Mouse (Mus musculus): ENCODE measurements around the gene Klf5. TPM values are rescaled to one million over a fixed set of nuclear protein-coding genes. Genes with fewer than 3 reads are reported as not detected.

The Klf5 gene
- polyA plus RNA-seq, 1 experiment from 2014 or later: 3.5 TPM

DNA sequence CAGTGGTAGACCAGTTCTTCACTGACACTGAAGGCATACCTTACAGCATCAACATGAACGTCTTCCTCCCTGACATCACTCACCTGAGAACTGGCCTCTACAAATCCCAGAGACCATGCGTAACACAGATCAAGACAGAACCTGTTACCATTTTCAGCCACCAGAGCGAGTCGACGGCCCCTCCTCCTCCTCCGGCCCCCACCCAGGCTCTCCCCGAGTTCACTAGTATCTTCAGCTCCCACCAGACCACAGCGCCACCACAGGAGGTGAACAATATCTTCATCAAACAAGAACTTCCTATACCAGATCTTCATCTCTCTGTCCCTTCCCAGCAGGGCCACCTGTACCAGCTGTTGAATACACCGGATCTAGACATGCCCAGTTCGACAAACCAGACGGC is 3.0 kb downstream of the Klf5 start:
- peaks cover 2% of the 10 kb centered on the region; the same call in 1 of the 2 replicates for H3K4me1 ChIP-seq (replicated peaks; ENCODE audit: control insufficient read depth, insufficient read depth, low read length)
- H3K9ac ChIP-seq (ENCODE audit: low read depth, low read length): no peak overlapping the region
- ATAC-seq (replicated peaks; ENCODE audit: low FRiP score): no peak
- H3K9me3 ChIP-seq (ENCODE audit: control insufficient read depth, low read length): no peaks in the 10 kb centered on the region
- WGBS: 58% methylated on average over 11 of the region's 11 CpGs
- DNase-seq (ENCODE audit: low spot score): no peak
- H3K27ac ChIP-seq (ENCODE audit: low read depth, low read length): no peak overlapping the region
- no peak overlapping the region for H3K4me2 ChIP-seq
- H3K36me3 ChIP-seq (ENCODE audit: control insufficient read depth, insufficient read depth, low read length): no peaks in the 10 kb centered on the region
- no peak overlapping the region for H3K4me3 ChIP-seq (ENCODE audit: low read depth, low read length)
- peaks cover 23% of the 10 kb centered on the region for H3K27me3 ChIP-seq (replicated peaks; ENCODE audit: control insufficient read depth, insufficient read depth, low read length)

DNA sequence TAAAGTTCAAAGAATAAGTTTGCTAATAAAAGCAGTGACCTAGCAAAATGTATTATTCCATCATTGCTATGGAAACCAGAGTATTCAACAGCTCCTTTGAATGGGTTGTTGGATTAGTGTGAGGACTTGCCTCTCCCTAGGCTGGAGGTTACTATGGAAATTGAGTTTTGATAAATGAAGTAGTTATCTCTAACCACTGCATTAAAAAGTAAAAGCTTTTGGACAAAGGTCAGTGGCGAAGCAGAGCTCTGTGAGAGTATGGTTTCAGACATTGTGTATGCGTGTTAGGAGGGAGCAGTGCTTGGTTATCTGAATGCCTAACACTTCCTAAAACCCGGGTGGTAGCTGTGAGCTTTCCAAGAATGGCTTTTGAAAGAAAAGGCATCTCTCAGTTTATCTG is 5.9 kb downstream of the Klf5 start:
- DNase-seq (ENCODE audit: low spot score) (no peak), ATAC-seq (replicated peaks; ENCODE audit: low FRiP score) (no peak)
- Histone ChIP-seq H3K9me3 (ENCODE audit: control insufficient read depth, low read length) (no peaks in the 10 kb centered on the region), H3K27ac (ENCODE audit: low read depth, low read length) (no peak overlapping the region), H3K4me3 (ENCODE audit: low read depth, low read length) (no peak overlapping the region), H3K27me3 (replicated peaks; ENCODE audit: control insufficient read depth, insufficient read depth, low read length) (peaks cover 19% of the 10 kb centered on the region), H3K36me3 (ENCODE audit: control insufficient read depth, insufficient read depth, low read length) (no peaks in the 10 kb centered on the region), H3K9ac (ENCODE audit: low read depth, low read length) (no peak overlapping the region), H3K4me1 (replicated peaks; ENCODE audit: control insufficient read depth, insufficient read depth, low read length) (no peaks in the 10 kb centered on the region; the same call in 1 of the 2 replicates), H3K4me2 (no peak overlapping the region)
- 64% methylated on average over 3 of the region's 3 CpGs for WGBS

DNA sequence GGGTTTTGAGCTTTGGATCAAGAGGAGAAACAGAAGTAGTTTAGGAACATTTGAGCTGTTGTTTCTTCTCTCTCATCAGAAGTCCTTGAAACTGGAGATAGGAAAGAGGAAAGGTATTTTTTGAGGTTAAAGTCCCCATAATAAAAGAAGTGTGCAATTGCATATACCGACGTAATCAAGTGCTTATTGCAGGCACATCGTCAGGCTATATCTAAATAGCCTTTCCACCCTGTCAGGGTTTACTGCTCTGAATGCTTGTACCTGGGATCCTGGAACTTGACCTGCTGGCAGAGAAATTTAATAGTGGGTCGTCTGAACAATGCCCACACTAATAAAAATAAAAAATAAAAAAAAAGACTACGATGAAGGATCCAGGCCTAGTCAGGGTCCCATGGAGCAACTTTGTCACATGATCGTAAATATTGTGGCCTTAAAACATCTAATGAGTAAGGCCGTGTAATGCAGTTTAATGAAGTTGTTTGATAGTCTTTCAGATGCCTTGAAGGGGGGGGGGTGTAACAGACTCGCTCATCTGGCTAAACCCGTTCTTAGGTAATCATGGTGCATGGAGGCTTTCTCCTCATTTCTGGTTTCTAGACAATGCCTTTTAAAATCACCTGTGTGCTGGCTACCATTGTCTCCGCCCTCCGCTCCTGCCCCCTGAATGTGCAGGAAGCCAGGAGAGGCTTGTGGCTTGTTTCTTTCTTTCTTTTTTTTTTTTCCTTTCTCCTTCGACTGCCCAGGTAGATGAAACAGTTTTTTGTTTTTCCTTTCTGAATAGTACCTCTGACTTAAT is 6.7 kb downstream of the Klf5 start:
- H3K36me3 ChIP-seq (ENCODE audit: control insufficient read depth, insufficient read depth, low read length): no peaks in the 10 kb centered on the region
- WGBS: 85% methylated on average over 12 of the region's 12 CpGs
- no peaks in the 10 kb centered on the region for H3K9me3 ChIP-seq (ENCODE audit: control insufficient read depth, low read length)
- no peak for DNase-seq (ENCODE audit: low spot score)
- no peak overlapping the region for H3K4me3 ChIP-seq (ENCODE audit: low read depth, low read length)
- peaks cover 12% of the 10 kb centered on the region; the same call in 1 of the 2 replicates for H3K27me3 ChIP-seq (replicated peaks; ENCODE audit: control insufficient read depth, insufficient read depth, low read length)
- no peak overlapping the region for H3K27ac ChIP-seq (ENCODE audit: low read depth, low read length)
- ATAC-seq (replicated peaks; ENCODE audit: low FRiP score): no peak
- H3K9ac ChIP-seq (ENCODE audit: low read depth, low read length): no peak overlapping the region
- H3K4me2 ChIP-seq: no peak overlapping the region
- H3K4me1 ChIP-seq (replicated peaks; ENCODE audit: control insufficient read depth, insufficient read depth, low read length): no peaks in the 10 kb centered on the region; the same call in 1 of the 2 replicates

DNA sequence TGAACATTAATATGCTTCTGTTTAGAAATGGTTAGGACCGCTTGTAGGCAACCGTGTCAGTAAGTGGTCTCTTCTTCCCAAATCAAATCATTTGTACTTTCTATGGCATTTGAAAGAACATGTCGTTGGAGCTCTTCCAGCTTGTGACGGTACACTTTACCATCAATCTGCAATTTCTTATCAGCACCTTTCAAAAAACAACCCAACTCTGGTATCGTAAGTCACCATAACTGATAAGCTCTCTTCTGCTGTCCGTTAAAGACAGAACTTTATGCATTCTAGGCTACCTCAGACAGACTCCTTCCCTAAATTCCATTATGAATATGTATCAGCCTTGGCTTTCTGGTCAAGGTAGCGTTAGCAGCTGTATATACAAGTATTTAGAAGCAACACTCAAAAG is 7.9 kb downstream of the Klf5 start:
- ATAC-seq (replicated peaks; ENCODE audit: low FRiP score) (no peak), DNase-seq (ENCODE audit: low spot score) (no peak)
- Histone ChIP-seq H3K27ac (ENCODE audit: low read depth, low read length) (no peak overlapping the region), H3K9ac (ENCODE audit: low read depth, low read length) (no peak overlapping the region), H3K27me3 (replicated peaks; ENCODE audit: control insufficient read depth, insufficient read depth, low read length) (peaks cover 2% of the 10 kb centered on the region; the same call in 1 of the 2 replicates), H3K36me3 (ENCODE audit: control insufficient read depth, insufficient read depth, low read length) (no peaks in the 10 kb centered on the region), H3K9me3 (ENCODE audit: control insufficient read depth, low read length) (no peaks in the 10 kb centered on the region), H3K4me3 (ENCODE audit: low read depth, low read length) (no peak overlapping the region), H3K4me1 (replicated peaks; ENCODE audit: control insufficient read depth, insufficient read depth, low read length) (no peaks in the 10 kb centered on the region; the same call in 1 of the 2 replicates), H3K4me2 (no peak overlapping the region)
- WGBS: 55% methylated on average over 7 of the region's 7 CpGs

DNA sequence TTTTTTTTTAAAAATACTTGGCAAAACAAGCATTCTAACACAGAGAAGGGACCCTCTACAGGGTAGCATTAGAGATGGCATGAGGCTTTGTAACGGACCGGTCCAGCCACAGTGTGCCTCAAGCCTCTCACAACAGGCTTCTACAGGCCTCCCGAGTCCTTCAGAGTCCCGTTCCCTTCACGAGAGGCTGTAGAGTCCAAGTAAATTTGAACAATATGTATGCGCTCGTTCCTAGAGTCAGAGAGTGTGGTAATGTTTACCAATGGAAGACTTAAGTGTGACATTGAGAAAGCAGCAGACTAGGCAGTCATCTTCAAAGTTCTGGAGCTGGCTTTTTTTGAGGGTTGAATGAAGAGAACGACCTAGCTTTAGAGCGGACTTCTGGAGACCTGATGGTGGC is 11.1 kb downstream of the Klf5 start:
- Histone ChIP-seq H3K9ac (ENCODE audit: low read depth, low read length) (no peak overlapping the region), H3K27ac (ENCODE audit: low read depth, low read length) (no peak overlapping the region), H3K4me1 (replicated peaks; ENCODE audit: control insufficient read depth, insufficient read depth, low read length) (no peaks in the 10 kb centered on the region; the same call in 1 of the 2 replicates), H3K9me3 (ENCODE audit: control insufficient read depth, low read length) (no peaks in the 10 kb centered on the region), H3K36me3 (ENCODE audit: control insufficient read depth, insufficient read depth, low read length) (no peaks in the 10 kb centered on the region), H3K4me2 (no peak overlapping the region), H3K27me3 (replicated peaks; ENCODE audit: control insufficient read depth, insufficient read depth, low read length) (no peaks in the 10 kb centered on the region), H3K4me3 (ENCODE audit: low read depth, low read length) (no peak overlapping the region)
- 82% methylated on average over 9 of the region's 9 CpGs for WGBS
- DNase-seq (ENCODE audit: low spot score) (no peak), ATAC-seq (replicated peaks; ENCODE audit: low FRiP score) (no peak)

DNA sequence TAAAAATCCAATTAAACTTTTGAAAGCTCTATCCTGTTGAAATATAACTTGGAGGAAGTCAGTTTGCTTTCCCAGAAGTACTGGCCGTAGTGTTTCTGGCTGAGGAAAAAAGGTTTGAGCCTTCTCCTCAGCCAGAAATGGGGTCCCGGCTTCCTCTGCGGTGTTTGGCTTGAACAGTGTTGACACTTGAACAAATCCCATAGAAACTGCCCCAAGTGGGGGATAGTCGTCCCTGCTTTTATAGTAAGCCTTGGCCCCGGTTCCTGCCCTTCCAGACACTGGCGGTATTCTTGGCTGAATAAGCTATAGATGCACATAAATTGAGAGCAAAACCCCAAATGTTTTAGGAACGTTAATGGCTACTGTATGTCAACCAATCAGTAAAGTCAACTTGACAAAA is 11.9 kb downstream of the Klf5 start:
- Histone ChIP-seq H3K9me3 (ENCODE audit: control insufficient read depth, low read length) (no peaks in the 10 kb centered on the region), H3K27me3 (replicated peaks; ENCODE audit: control insufficient read depth, insufficient read depth, low read length) (no peaks in the 10 kb centered on the region), H3K27ac (ENCODE audit: low read depth, low read length) (no peak overlapping the region), H3K4me1 (replicated peaks; ENCODE audit: control insufficient read depth, insufficient read depth, low read length) (no peaks in the 10 kb centered on the region; the same call in 1 of the 2 replicates), H3K9ac (ENCODE audit: low read depth, low read length) (no peak overlapping the region), H3K36me3 (ENCODE audit: control insufficient read depth, insufficient read depth, low read length) (no peaks in the 10 kb centered on the region), H3K4me3 (ENCODE audit: low read depth, low read length) (no peak overlapping the region), H3K4me2 (no peak overlapping the region)
- DNase-seq (ENCODE audit: low spot score): no peak
- no peak for ATAC-seq (replicated peaks; ENCODE audit: low FRiP score)
- 84% methylated on average over 7 of the region's 7 CpGs for WGBS

DNA sequence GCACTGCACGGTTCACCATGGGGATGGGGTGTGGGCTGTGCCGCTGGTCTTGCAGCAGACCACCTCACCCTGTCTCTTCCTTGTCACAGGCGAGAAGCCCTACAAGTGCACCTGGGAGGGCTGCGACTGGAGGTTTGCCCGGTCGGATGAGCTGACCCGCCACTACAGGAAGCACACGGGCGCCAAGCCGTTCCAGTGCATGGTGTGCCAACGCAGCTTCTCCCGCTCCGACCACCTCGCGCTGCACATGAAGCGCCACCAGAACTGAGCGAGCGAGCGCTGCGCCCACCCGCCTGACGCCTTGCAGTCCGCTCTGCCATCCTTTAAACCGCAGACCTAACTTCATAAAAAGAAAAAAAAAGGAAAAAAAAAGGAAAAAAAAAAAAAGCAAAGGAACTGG is 14.6 kb downstream of the Klf5 start:
- H3K9me3 ChIP-seq (ENCODE audit: control insufficient read depth, low read length): no peaks in the 10 kb centered on the region
- no peak overlapping the region for H3K4me2 ChIP-seq
- H3K27me3 ChIP-seq (replicated peaks; ENCODE audit: control insufficient read depth, insufficient read depth, low read length): no peaks in the 10 kb centered on the region
- ATAC-seq (replicated peaks; ENCODE audit: low FRiP score): no peak
- H3K4me1 ChIP-seq (replicated peaks; ENCODE audit: control insufficient read depth, insufficient read depth, low read length): no peaks in the 10 kb centered on the region
- 88% methylated on average over 24 of the region's 24 CpGs for WGBS
- DNase-seq (ENCODE audit: low spot score): no peak
- no peak overlapping the region for H3K9ac ChIP-seq (ENCODE audit: low read depth, low read length)
- no peak overlapping the region for H3K4me3 ChIP-seq (ENCODE audit: low read depth, low read length)
- H3K36me3 ChIP-seq (ENCODE audit: control insufficient read depth, insufficient read depth, low read length): no peaks in the 10 kb centered on the region
- H3K27ac ChIP-seq (ENCODE audit: low read depth, low read length): no peak overlapping the region

DNA sequence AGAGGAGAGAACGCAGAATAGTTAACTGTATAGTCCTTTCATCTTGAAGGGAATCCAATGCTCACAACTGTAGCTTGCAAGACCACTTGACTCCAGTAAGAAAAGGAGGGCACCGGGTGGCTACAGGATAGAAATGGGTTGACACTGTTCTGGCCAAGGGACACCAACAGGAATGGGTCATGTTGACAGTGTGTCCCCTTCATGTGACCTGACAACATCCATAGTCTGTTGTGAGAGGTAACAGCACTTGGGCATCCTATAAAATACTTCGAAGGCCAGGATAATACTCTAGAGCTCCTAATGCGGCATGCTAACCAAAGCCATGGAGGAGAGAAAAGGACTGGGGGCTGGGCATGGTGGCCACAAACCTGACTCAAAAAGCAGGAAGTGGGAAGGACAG is 17.8 kb downstream of the Klf5 start:
- Histone ChIP-seq H3K4me1 (replicated peaks; ENCODE audit: control insufficient read depth, insufficient read depth, low read length) (no peaks in the 10 kb centered on the region), H3K36me3 (ENCODE audit: control insufficient read depth, insufficient read depth, low read length) (no peaks in the 10 kb centered on the region), H3K27me3 (replicated peaks; ENCODE audit: control insufficient read depth, insufficient read depth, low read length) (no peaks in the 10 kb centered on the region), H3K4me2 (no peak overlapping the region), H3K9me3 (ENCODE audit: control insufficient read depth, low read length) (no peaks in the 10 kb centered on the region), H3K4me3 (ENCODE audit: low read depth, low read length) (no peak overlapping the region), H3K27ac (ENCODE audit: low read depth, low read length) (no peak overlapping the region), H3K9ac (ENCODE audit: low read depth, low read length) (no peak overlapping the region)
- 85% methylated on average over 4 of the region's 4 CpGs for WGBS
- ATAC-seq (replicated peaks; ENCODE audit: low FRiP score) (no peak), DNase-seq (ENCODE audit: low spot score) (no peak)

DNA sequence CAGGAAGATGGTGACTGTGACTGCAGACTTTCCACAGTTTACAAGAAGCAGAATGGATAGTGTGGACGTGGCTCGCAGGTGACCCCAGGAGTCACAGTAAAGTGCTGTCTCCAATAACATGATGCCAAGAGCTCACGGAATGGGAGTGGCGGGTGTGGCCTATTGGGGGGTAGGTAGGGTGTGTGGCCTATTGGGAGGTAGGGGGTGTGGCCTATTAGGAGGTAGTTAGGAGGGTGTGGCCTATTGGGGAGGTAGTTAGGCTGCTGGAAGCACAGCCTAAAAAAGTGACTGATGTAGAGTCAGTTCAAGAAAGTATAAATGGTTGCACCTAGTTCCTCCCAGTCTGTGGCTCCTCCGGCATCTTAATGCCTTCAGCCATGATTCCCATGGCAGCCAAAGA is 22.2 kb downstream of the Klf5 start:
- no peak for DNase-seq (ENCODE audit: low spot score)
- ATAC-seq (replicated peaks; ENCODE audit: low FRiP score): no peak

More for the DNA sequence above, 22.2 kb downstream of the Klf5 start:
- no peaks in the 10 kb centered on the region for H3K27me3 ChIP-seq (replicated peaks; ENCODE audit: control insufficient read depth, insufficient read depth, low read length)
- no peak overlapping the region for H3K27ac ChIP-seq (ENCODE audit: low read depth, low read length)
- H3K9ac ChIP-seq (ENCODE audit: low read depth, low read length): no peak overlapping the region
- 86% methylated on average over 5 of the region's 5 CpGs for WGBS
- no peaks in the 10 kb centered on the region for H3K9me3 ChIP-seq (ENCODE audit: control insufficient read depth, low read length)
- no peaks in the 10 kb centered on the region for H3K4me1 ChIP-seq (replicated peaks; ENCODE audit: control insufficient read depth, insufficient read depth, low read length)
- no peak overlapping the region for H3K4me2 ChIP-seq
- H3K36me3 ChIP-seq (ENCODE audit: control insufficient read depth, insufficient read depth, low read length): no peaks in the 10 kb centered on the region
- no peak overlapping the region for H3K4me3 ChIP-seq (ENCODE audit: low read depth, low read length)
